Mouse (Mus musculus) retina, embryonic 14.5 days (tissue): ENCODE measurements around the gene Lypd3.

Experiments used
- DNase-seq: peaks from one replicate; pipeline ENCODE4 v3.0.0-alpha.2; 2015; ENCODE audit warnings: low spot score

Gene Lypd3

GRCm38 (mm10) chr7:24636264-24636663 is at the start of gene Lypd3:
Lypd3 (plus strand) TSS chr7:24636550.
- DNase-seq = no peak

GRCm38 (mm10) chr7:24586828-24587227 is 49.5 kb upstream of the Lypd3 start:
- peak; percentile 37 for DNase-seq

DNA sequence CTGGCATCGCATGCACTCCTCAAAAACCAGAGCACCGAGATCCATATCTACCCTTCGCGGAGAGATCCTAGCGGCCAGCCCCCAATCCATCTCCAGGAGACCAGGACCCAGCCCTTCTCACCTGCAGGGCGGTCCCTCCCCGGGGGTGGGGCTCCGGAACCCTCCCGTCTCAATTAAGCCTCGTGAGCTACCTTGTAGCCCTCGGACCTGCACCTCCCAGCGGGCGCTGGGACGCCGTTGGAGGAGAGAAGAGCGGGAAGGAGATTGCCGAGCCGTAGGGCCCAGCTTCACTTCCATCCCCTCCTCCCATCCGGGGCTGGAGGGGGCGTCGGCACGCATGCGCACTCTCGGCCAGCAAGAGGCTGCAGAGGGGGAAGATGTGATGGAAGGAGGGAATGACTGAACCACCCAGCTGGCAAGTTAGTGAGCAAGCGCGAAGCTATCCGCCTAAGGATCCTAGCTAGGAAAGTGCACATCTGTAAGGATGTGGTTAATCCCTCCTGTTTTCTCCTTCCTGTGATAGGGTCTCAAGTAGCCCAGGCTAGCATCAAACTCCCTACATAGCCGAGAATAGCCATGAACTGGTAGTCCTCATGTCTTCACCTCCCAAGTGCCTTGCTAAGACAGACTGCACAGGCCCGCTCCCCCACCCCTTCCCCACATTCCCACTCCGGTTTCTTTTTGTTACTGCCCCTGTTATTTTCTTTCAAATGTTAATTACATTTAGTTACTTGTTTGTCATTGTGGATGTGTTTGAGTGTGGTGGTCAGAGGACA is 48.8 kb upstream of the Lypd3 start, which contains the start of the genes Ethe1 and Zfp575:
Ethe1 (plus strand) TSS at position 214 of the 776 bp plus-strand sequence.
Zfp575 (minus strand) TSS at position 312 of the 776 bp plus-strand sequence.
- DNase-seq = peak; percentile 77

- DNase-seq = no peak
Measured at GRCm38 (mm10) chr7:24588336-24588735, 48.0 kb upstream of the Lypd3 start.

- no peak for DNase-seq
Measured at GRCm38 (mm10) chr7:24591735-24592134, 44.6 kb upstream of the Lypd3 start.

- DNase-seq = no peak
Measured at GRCm38 (mm10) chr7:24592163-24592562, 44.2 kb upstream of the Lypd3 start.

GRCm38 (mm10) chr7:24592781-24593180 is 43.6 kb upstream of the Lypd3 start:
- DNase-seq = no peak

DNA sequence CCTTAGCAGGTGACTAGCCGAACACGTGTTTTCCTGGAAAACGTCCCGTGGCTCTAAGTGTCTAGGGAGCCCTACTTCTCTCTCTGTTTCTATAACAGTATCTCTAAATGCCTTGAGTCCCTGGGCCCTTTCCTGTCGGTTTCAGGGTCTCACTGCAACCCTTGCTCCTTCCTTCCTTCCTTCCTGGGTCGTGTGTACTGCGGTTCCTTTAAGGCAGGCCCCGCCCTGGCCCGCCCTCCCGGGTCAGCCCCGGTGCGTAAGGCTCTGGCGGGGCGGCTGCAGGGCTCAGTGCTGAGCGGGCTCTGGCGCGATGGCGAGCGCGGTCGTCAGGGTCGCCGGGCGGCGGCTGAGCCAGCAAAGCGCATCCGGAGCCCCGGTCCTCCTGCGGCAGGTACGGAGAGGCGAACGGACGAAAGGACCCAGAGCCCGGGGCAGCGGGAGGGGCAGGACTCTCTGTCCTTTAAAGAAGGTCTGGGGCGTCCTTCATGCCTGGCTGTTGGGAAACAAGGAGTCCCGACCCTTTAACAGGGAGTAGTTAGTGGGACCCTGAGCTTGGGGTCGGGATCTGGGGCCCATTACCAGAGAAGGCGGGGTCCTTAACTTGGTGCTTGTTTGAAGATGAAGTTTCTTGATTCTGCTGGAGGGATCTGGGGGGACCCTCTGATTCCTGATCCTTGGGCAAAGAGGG is 42.6 kb upstream of the Lypd3 start:
- DNase-seq = peak; percentile 77

DNA sequence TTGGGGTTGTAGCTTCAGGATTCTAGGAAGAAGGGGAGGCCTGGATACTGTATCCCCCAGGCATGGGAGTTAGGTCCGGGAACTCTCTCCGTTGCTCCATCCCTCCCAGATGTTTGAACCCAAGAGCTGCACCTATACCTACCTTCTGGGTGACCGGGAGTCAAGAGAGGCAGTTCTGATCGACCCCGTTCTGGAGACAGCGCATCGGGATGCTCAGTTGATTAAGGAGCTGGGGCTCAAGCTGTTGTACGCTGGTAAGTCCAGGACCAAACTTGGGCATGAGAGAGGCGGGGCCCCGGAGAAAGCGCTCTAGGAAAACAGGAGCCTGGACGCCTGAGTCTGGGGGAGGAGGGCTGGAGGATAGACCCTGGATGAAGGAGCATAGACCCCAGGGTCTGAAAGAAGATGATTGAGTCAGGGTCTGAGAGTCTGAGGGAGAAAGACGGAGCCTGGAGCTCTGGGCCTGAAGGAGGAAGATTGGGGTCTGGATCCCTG is 42.0 kb upstream of the Lypd3 start:
- DNase-seq = no peak

DNA sequence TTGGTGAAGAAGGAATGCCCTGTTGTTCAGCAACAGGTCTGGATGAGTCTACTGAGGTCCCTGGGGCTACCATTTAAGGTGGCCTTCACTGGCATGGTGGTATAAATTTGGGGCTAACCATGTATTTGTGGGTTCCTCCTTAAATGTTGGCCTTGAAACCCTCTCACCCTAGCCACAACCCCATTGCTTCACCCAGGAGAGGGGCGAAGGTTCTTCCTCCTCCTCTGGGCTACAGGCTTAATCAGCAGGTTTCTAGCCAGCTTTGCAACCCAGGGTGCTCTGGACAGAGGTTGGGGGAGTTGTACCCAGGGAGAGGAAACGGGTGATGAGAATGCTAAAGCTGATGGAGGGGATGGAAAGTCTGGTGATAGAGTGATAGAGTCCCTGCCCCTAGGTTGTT is 40.9 kb upstream of the Lypd3 start:
- DNase-seq = no peak

DNA sequence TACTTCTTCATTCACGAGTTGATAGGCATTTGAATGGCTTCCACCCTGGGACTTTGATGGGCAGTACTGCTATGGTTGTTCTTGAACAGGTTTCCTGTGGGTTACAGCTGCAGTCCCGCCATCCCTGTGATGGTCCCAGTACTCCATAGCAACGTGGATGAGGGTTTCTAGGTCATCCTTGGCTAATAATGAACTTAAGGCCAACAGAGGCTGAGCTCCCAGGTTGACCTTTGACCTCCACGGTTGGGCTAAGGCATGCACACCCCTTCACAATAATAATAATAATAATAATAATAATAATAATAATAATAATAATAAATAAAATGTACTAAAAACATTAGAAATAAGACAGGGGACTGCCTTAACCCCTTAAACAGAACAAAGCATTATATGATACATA is 38.2 kb upstream of the Lypd3 start:
- DNase-seq = no peak

GRCm38 (mm10) chr7:24599211-24600067 is 36.9 kb upstream of the Lypd3 start:
- no peak for DNase-seq

GRCm38 (mm10) chr7:24600941-24601597 is 35.3 kb upstream of the Lypd3 start:
- peak; percentile 99 for DNase-seq

DNA sequence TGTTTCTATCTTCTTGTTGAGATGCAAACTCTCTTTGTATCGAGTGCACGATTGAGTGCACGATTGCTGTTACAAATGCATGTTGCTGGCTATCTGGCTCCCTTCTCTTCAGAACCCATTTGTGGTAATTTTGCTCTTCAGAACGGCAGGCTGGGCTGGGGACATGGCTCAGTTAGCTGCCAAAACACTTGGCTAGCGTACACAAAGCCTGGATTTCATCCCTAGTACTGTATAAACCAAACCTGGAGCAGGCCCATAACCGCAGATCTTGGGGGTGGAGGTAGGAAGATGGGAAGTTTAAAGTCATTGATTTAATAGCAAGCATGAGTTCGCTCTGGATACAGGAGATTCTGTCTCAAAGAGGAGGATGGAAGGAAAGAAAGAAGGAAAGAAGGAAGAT is 30.8 kb upstream of the Lypd3 start:
- no peak for DNase-seq

GRCm38 (mm10) chr7:24606046-24606445 is 30.3 kb upstream of the Lypd3 start:
- no peak for DNase-seq

DNA sequence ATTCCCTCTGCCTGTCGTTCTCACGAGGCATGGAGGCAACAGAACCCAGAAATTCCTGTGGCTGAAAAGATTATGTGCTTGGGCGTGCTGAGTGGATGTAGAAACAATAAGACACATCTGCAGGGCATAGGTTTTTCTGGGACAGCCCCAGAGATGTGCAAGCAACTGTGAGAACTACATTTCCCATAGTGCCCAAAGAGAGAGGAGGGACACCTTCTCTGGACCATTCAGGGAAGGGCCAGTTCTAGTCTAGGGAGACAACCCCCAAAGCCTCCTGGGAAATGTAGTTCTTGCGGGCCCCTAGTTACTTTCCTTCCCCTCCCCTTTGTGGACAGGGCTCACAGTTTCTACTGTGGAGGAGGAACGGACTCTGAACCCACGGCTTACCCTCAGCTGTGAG is 28.3 kb upstream of the Lypd3 start:
- peak; percentile 69 for DNase-seq

DNA sequence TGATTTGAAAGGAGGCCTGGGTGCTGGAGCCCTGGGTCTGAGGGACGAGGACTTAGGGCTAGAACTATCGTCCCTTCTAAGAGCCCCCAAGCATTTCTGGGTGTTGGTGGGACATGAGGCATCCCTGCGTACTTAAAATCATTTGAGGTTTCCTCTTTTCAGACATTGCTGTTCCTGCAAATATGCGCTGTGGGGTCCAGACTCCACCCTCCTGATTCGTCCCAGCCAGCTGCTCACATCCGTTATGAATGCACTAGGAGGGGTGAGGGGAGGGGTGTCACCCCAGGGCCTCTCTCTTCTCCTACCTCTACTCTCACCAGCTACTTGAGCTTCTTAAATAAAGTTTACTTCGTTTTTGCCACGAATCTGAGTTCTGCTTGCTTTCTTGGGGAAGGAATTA is 27.8 kb upstream of the Lypd3 start:
- no peak for DNase-seq

DNA sequence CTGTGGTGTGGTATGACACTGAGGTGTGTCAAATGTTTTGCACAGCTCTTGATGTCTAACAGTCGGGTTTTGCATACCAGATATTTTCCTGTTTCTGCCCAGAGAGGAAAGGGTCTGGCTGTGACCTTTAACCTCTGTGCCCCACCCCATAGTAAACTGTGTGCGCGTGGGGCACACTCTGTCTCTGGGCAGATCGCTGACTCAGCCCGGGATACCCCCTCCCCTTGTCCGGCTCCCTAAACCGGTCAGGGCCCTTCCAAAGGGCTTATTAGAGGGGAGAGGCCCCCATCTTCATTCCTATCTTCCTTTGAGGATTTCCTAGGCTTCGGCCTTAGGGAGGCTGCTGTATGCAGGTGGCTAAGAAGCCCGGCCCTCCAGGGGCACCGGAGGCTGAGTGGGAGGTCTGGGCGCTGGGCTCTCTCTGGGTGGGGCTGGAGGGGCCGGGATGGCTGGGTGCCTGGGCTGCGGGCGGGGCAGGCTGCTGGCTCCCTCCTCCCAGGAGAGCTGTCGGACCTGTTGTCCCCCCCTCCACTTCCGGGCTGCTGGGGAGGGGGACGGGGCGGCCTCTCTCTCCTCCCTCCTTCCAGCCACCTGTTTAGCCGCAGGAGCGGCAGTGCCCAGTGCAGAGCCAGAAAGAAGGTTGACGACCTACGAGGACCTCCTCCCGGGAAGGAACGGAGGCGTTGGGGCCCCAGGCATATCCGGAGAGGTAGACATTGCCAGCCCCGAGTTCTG is 26.0 kb upstream of the Lypd3 start, which contains the start of gene Phldb3:
Phldb3 (plus strand) TSS at position 620 of the 735 bp plus-strand sequence.
- no peak for DNase-seq

- peak; percentile 84 for DNase-seq
Measured at GRCm38 (mm10) chr7:24610879-24611494, 25.4 kb upstream of the Lypd3 start.

DNA sequence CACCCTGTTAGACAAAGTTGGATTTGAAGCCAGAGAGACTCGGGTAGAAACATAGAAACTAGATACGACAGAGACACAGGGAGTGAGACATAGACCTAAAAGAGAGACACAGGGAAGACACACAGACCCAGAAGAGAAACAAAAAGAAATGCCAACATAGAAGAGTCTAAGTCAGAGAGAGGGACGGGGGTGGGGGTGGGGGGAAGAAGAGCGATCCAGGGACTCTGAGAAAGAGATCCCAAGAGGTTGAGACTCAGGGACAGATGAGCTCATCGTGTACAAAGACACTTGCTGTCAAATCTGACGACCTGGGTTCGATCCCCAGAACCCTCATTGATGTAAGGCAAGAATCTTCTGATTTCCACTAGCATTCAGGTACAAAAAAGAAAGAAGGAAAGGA is 24.6 kb upstream of the Lypd3 start:
- no peak for DNase-seq
